Mouse (Mus musculus): ENCODE data around the gene Hacd4. TPM values are rescaled to one million over a fixed set of nuclear protein-coding genes. Genes with fewer than 3 reads are reported as not detected.

Hacd4 gene
- polyA plus RNA-seq, 1 experiment from 2014 or later: 10.4 TPM

DNA sequence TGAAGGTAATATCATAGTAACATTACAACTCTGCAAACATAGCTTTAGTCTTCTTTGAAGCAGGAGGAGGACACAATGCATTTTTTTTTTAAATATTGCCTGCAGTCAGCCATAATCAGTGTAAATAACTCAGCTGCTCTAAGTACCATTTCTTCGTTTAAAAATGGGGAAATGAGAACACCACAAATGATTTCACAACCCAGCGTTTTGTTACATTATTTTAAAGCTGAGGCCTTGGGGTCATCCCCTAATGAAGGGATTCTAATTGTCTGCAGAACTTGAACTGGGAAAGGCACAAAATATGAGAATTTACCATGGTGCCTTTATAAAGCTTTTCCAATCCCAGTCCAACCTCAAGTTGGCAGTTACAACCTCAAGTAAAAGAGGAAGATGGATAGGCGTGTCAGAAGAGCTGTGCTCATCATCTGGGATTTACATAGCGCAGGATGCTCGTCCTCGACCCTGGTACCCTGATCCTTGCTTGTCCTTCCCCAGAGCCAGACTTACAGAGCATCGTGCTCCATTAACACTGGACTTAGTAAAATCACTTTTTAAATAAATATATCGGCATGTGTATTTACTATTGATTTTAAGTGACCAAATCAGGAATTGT lies 6.2 kb downstream of the Hacd4 start:
- H3K36me3 ChIP-seq: no peaks in the 10 kb centered on the region
- H3K4me3 ChIP-seq: no peak overlapping the region
- WGBS: 74% methylated on average over 8 of the region's 8 CpGs
- H3K4me2 ChIP-seq: no peak overlapping the region
- H3K9ac ChIP-seq: no peak overlapping the region
- no peaks in the 10 kb centered on the region for H3K27me3 ChIP-seq (replicated peaks)
- H3K9me3 ChIP-seq: no peaks in the 10 kb centered on the region
- 0 out of 2 replicates have a peak, but pooled peaks cover 2% of the 10 kb centered on the region for H3K4me1 ChIP-seq
- no peak for ATAC-seq (ENCODE audit: extremely low read depth, insufficient number of reproducible peaks, low FRiP score, low TSS enrichment)
- no peak overlapping the region for H3K27ac ChIP-seq (replicated peaks)

DNA sequence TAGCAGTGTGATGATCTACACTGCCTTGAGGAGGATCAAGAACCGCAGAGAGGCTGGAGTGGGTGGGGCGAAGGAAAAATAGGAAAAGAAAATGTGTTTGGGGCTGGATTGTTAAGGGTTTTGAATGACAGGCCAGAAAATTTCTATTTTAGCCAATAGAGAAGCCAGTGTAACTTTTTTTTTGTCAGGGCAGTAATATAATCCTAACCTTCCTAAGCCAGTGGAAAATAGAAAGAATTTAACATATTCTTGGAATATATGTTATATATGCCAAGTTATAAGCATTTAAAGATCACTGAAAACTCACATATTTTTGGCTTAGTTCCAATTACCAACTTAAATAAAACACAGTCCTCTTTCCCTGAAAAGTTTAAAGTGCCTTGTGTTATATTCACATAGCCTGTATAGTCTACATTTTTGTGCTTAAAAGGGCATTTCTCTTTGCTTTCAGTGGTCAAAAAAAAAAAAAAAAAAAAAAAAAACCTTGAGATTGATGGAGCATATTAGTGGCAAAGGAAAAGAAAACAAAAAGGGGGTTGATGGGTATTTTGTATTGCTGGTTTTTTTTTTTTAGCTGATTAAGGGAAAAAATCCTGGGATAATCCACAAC lies 11.0 kb downstream of the Hacd4 start:
- H3K4me3 ChIP-seq: no peak overlapping the region
- H3K4me1 ChIP-seq: no peaks in the 10 kb centered on the region
- H3K27ac ChIP-seq (replicated peaks): no peak overlapping the region
- H3K36me3 ChIP-seq: no peaks in the 10 kb centered on the region
- H3K9ac ChIP-seq: no peak overlapping the region
- no peaks in the 10 kb centered on the region for H3K9me3 ChIP-seq
- WGBS: 84% methylated on average over 2 of the region's 2 CpGs
- no peaks in the 10 kb centered on the region for H3K27me3 ChIP-seq (replicated peaks)
- no peak for ATAC-seq (ENCODE audit: extremely low read depth, insufficient number of reproducible peaks, low FRiP score, low TSS enrichment)
- no peak overlapping the region for H3K4me2 ChIP-seq

DNA sequence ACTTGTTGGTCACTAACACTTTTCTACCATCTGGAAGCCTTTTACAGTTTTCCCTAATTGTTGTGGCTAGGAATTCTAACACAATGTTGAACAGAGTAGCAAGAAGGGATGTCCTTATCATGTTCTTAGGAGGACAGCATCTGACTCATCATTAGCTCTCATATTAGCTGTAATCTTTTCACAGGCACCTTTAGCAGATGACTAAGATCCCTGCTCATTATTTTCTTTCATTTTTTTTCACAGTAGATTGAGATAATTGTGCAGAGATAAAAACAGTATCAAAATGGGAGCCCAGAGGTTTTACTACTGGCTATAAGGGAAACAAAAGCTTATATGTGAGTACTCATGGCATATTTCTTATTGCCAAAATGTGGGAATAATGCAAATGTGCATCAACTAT lies 14.2 kb downstream of the Hacd4 start:
- Histone ChIP-seq H3K4me1 (no peaks in the 10 kb centered on the region), H3K27me3 (replicated peaks) (no peaks in the 10 kb centered on the region), H3K9ac (no peak overlapping the region), H3K36me3 (no peaks in the 10 kb centered on the region), H3K4me2 (no peak overlapping the region), H3K4me3 (no peak overlapping the region), H3K9me3 (no peaks in the 10 kb centered on the region), H3K27ac (replicated peaks) (no peak overlapping the region)
- no peak for ATAC-seq (ENCODE audit: extremely low read depth, insufficient number of reproducible peaks, low FRiP score, low TSS enrichment)

DNA sequence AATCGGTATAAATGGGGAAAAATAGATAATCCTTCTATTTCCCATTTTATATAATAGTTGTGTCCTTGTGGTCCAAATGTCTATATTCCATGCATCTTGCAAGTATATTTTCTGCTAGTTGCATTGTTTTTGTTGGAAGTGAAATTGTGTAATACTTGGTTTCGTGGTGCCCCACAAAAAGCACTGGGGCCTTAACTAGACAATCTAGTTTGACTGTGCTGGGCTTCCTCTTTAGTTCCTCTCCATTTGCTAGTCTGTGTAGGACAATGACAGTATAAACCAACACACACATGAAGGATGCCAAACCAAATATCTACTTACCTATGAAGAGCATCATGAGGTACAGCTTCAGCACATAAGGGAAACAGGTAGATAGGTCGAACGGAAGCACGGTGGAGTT lies 19.4 kb downstream of the Hacd4 start:
- Histone ChIP-seq H3K4me1 (peaks cover 8% of the 10 kb centered on the region), H3K36me3 (no peaks in the 10 kb centered on the region), H3K9ac (no peak overlapping the region), H3K4me3 (no peak overlapping the region), H3K27ac (replicated peaks) (no peak overlapping the region), H3K27me3 (replicated peaks) (no peaks in the 10 kb centered on the region), H3K9me3 (no peaks in the 10 kb centered on the region), H3K4me2 (no peak overlapping the region)
- WGBS: 90% methylated on average over 5 of the region's 5 CpGs
- ATAC-seq (ENCODE audit: extremely low read depth, insufficient number of reproducible peaks, low FRiP score, low TSS enrichment): no peak

DNA sequence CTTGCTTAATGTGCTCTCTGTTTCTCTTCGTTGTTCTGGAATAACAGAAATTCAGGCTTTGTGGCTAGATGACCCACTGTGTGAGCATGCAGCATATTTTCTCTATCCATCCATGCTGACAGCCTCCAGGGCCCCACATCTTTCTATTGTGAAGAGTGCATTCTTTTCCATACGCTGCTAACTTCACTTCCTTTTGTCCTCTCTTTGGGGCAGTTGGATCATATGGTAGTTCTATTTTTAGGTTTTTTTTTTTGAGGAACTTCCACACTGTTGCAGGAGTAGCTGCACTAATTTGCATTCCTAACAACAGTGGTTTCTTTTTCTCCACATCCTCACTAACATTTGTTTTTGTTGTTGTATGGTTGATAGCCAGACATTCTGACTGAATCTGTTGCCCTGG lies 23.7 kb downstream of the Hacd4 start:
- H3K27ac ChIP-seq (replicated peaks): peak overlapping the region; percentile 43
- H3K36me3 ChIP-seq: peaks cover 17% of the 10 kb centered on the region; the same call in 1 of the 2 replicates
- no peak overlapping the region for H3K4me3 ChIP-seq
- H3K27me3 ChIP-seq (replicated peaks): no peaks in the 10 kb centered on the region
- WGBS: 25% methylated on average over 2 of the region's 2 CpGs
- H3K9ac ChIP-seq: no peak overlapping the region
- no peak overlapping the region for H3K4me2 ChIP-seq
- peaks cover 8% of the 10 kb centered on the region for H3K4me1 ChIP-seq
- no peak for ATAC-seq (ENCODE audit: extremely low read depth, insufficient number of reproducible peaks, low FRiP score, low TSS enrichment)
- no peaks in the 10 kb centered on the region for H3K9me3 ChIP-seq

DNA sequence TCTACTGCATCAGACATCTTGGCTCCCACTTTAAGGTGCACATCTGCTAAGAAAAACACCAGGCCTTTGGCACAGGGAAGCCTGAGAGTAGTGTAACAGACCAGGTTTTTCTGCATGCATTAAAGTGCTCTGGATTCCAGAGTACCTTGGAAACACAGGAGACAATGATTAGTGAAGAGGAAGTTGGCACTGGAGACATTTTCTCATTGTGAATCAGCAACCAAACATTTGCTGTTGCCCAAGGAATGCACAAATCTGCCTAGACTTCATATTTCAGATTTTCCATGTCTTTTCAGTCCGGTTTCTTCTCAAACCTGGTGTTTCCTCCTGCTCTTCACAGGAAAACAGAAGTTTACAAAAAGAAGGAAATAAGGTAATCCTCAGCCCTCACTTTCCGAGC lies 26.4 kb downstream of the Hacd4 start:
- WGBS: 69% methylated on average over 2 of the region's 2 CpGs
- Histone ChIP-seq H3K9me3 (no peaks in the 10 kb centered on the region), H3K27ac (replicated peaks) (no peak overlapping the region), H3K36me3 (peaks cover 17% of the 10 kb centered on the region; the same call in 1 of the 2 replicates), H3K9ac (no peak overlapping the region), H3K4me2 (no peak overlapping the region), H3K27me3 (replicated peaks) (no peaks in the 10 kb centered on the region), H3K4me3 (no peak overlapping the region), H3K4me1 (peaks cover 9% of the 10 kb centered on the region)
- no peak for ATAC-seq (ENCODE audit: extremely low read depth, insufficient number of reproducible peaks, low FRiP score, low TSS enrichment)

DNA sequence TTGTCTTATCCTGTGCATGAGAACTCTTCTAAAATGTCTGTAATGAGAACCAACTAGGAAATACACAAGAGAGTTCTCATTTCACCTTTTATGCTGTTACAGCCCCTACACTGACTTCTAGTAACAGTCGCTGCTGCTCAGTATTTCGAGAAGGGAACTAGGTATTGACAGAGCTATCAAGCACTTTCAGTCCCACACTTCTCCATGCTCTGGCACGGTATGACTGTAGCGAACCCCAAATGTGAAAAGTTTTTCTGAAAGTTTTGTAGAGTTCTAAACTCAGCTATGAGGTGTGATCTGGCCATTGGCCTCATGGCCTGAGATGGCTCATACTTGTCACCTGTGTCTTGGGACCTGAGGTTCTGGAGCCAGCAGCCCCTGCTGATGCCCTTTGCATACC lies 29.4 kb downstream of the Hacd4 start:
- H3K36me3 ChIP-seq: peaks cover 17% of the 10 kb centered on the region; the same call in 1 of the 2 replicates
- no peak overlapping the region for H3K9ac ChIP-seq
- 88% methylated on average over 4 of the region's 4 CpGs for WGBS
- peaks cover 8% of the 10 kb centered on the region for H3K4me1 ChIP-seq
- H3K27ac ChIP-seq (replicated peaks): no peak overlapping the region
- H3K9me3 ChIP-seq: no peaks in the 10 kb centered on the region
- H3K27me3 ChIP-seq (replicated peaks): no peaks in the 10 kb centered on the region
- ATAC-seq (ENCODE audit: extremely low read depth, insufficient number of reproducible peaks, low FRiP score, low TSS enrichment): no peak
- H3K4me2 ChIP-seq: no peak overlapping the region
- no peak overlapping the region for H3K4me3 ChIP-seq

DNA sequence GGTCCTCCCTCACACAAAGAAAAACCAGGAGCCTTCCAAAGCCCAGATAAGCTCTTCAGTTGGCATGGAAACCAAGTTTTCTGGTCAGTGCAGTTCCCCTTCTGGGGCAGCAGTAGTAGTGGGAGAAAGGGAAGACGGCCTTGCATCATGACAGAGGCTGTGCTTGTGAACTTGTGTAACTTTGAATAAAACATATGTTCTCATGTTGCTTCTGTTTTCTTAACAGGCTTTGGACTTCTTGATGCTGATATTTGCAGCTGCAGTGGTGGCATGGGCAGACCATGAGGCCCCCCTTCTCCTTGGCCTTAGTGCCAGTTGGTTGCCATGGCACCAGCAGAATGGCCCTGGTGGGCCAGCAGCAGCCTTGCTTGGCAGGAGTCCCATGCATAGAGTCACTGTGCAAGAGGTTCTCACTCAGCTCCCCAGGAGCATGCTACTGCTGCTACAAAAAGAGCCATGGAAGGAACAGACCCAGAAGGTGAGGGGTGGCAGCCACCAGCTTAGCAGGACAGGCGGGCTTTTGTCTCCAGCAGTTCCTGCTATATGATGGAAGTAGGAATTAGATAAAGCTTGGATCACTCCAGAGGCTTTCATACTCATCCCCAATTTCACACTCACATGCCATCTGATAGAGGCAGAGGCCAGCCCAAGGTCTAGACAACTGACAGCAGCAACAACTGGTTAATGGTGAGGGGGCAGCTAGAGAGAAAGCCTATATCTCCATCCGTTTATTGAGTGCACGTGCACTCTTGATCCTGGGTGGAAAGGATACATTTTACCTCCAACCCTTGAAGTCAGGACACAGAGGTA lies 31.6 kb downstream of the Hacd4 start:
- peaks cover 8% of the 10 kb centered on the region; the same call in 1 of the 2 replicates for H3K36me3 ChIP-seq
- no peaks in the 10 kb centered on the region for H3K27me3 ChIP-seq (replicated peaks)
- no peak overlapping the region for H3K27ac ChIP-seq (replicated peaks)
- ATAC-seq (ENCODE audit: extremely low read depth, insufficient number of reproducible peaks, low FRiP score, low TSS enrichment): no peak
- H3K4me3 ChIP-seq: no peak overlapping the region
- H3K4me2 ChIP-seq: no peak overlapping the region
- no peak overlapping the region for H3K9ac ChIP-seq
- 73% methylated on average over 4 of the region's 4 CpGs for WGBS
- H3K9me3 ChIP-seq: no peaks in the 10 kb centered on the region
- peaks cover 8% of the 10 kb centered on the region for H3K4me1 ChIP-seq

DNA sequence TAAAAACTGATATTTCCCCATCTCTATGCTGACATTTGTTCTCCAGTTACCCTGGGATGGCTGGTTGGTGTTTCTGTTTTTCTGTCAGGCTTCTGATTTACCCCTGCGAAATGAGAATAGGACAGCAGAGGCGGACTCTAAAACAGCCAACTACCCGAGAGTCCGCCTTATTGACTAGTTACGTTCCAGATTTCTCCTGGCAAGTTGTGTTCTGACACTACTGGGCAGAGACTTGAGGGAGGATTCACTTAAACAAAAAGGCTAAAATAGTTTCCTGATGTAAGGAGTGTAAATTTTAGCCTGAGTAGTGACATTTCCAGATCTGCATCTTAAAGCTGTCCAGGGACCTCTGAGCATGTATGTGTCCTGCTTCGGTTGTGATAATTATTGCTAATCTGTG lies 35.8 kb downstream of the Hacd4 start:
- no peak overlapping the region for H3K9ac ChIP-seq
- H3K27ac ChIP-seq (replicated peaks): no peak overlapping the region
- H3K27me3 ChIP-seq (replicated peaks): no peaks in the 10 kb centered on the region
- H3K4me2 ChIP-seq: no peak overlapping the region
- 85% methylated on average over 6 of the region's 6 CpGs for WGBS
- H3K4me3 ChIP-seq: no peak overlapping the region
- H3K36me3 ChIP-seq: no peaks in the 10 kb centered on the region
- ATAC-seq (ENCODE audit: extremely low read depth, insufficient number of reproducible peaks, low FRiP score, low TSS enrichment): no peak
- peaks cover 8% of the 10 kb centered on the region for H3K4me1 ChIP-seq
- no peaks in the 10 kb centered on the region for H3K9me3 ChIP-seq

DNA sequence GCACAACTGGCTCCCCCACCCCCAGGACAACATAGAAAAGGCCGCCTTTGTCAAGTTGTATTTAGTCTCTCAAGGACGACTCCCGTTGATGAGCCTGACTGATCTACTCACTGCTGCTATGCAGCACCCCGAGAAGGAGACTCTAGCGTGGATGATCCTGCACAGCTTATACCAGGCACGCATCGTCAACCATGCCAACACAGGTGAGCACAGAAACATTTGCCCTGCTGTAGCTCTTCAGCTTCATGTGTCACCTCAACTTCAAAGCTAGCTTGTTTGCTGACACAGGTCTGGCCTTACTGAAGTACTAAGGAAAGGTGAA lies 37.8 kb downstream of the Hacd4 start:
- 85% methylated on average over 7 of the region's 7 CpGs for WGBS
- ATAC-seq (ENCODE audit: extremely low read depth, insufficient number of reproducible peaks, low FRiP score, low TSS enrichment): no peak

DNA sequence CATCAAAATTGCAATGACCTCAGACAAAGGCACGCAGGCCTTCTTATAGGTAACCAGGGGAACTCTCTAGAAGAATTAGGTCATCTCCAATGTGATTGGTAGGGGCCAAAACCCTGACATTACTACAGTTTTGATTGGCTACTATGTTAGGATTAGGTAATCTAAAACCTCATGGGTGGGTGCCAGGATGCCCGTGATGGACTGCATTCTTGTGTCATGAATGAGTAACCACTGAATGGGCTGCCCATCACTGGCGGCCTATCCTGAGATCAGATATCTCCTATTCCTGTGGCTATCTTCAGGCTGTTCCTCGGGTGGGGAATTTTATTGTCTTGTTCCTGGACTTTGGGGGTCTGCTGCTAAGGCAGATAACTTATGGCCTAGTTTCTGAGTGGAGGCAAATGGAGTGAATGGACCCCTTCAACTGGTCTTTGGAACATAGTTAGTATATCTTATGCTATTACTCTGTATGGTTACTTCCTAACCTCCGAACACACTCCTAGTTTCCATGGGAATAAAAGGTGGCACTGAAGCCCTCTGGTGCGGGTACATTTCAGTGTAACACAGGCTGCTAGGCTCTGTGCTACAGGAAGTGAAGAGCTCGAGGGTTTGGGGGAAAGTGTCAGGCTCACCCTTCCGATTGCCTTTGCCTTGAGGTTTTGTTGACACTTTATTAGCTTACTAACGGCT lies 38.3 kb downstream of the Hacd4 start:
- Histone ChIP-seq H3K4me3 (no peak overlapping the region), H3K9me3 (no peaks in the 10 kb centered on the region), H3K4me2 (no peak overlapping the region), H3K27me3 (replicated peaks) (no peaks in the 10 kb centered on the region), H3K9ac (no peak overlapping the region), H3K36me3 (no peaks in the 10 kb centered on the region), H3K27ac (replicated peaks) (no peak overlapping the region), H3K4me1 (peaks cover 5% of the 10 kb centered on the region; the same call in 1 of the 2 replicates)
- ATAC-seq (ENCODE audit: extremely low read depth, insufficient number of reproducible peaks, low FRiP score, low TSS enrichment): no peak
- WGBS: 77% methylated on average over 9 of the region's 9 CpGs

More for the DNA sequence above, 37.8 kb downstream of the Hacd4 start:
- H3K4me2 ChIP-seq: no peak overlapping the region
- H3K27ac ChIP-seq (replicated peaks): no peak overlapping the region
- H3K4me3 ChIP-seq: no peak overlapping the region
- H3K27me3 ChIP-seq (replicated peaks): no peaks in the 10 kb centered on the region
- H3K36me3 ChIP-seq: no peaks in the 10 kb centered on the region
- peaks cover 5% of the 10 kb centered on the region; the same call in 1 of the 2 replicates for H3K4me1 ChIP-seq
- H3K9ac ChIP-seq: no peak overlapping the region
- no peaks in the 10 kb centered on the region for H3K9me3 ChIP-seq

Data from heart, embryonic 13.5 days (tissue).